Mouse (Mus musculus): ENCODE measurements around the gene Gm49340. TPM values are rescaled to one million over a fixed set of nuclear protein-coding genes. Genes with fewer than 3 reads are reported as not detected.
"Not testable (repeated sequence)": the region's sequence is repeated elsewhere in the genome, so short reads cannot be mapped to it uniquely, and the experiment has no call there.

Gm49340 gene
- not detected in 2 replicates for polyA plus RNA-seq (2012; ENCODE audit: insufficient read depth, low replicate concordance)

- Histone ChIP-seq H3K4me3 (replicated peaks) (no peak within 1 kb of the TSS), H3K4me1 (peaks cover 4% of the 10 kb centered on the region; the same call in 1 of the 2 replicates), H3K27me3 (replicated peaks) (no peaks in the 10 kb centered on the region), H3K36me3 (replicated peaks; ENCODE audit: low read length) (no peaks in the 10 kb centered on the region), H3K9me3 (peaks cover 6% of the 10 kb centered on the region; the same call in 1 of the 2 replicates)
- TF ChIP-seq FLI1 (IDR thresholded peaks at IDR 0.05; ENCODE audit: low read length) (no peak), GATA1 (IDR thresholded peaks at IDR 0.05; ENCODE audit: borderline replicate concordance, low read length) (no peak)
These were observed at the start of gene Gm49340, which contains the start of the genes Aspa and Spata22 for GRCm38 (mm10) chr11:73329442-73329841. TSS of gene Gm49340 (plus strand) at chr11:73329741. TSS of gene Aspa (minus strand) at chr11:73329596. TSS of gene Spata22 (plus strand) at chr11:73329741.

- peaks cover 48% of the 10 kb centered on the region for H3K4me1 ChIP-seq
- TF ChIP-seq FLI1 (IDR thresholded peaks at IDR 0.05; ENCODE audit: low read length): no peak
- no peak for TF ChIP-seq GATA1 (IDR thresholded peaks at IDR 0.05; ENCODE audit: borderline replicate concordance, low read length)
- peak overlapping the region; percentile 56 for H3K4me3 ChIP-seq (replicated peaks)
- H3K36me3 ChIP-seq (replicated peaks; ENCODE audit: low read length): no peaks in the 10 kb centered on the region
- H3K27me3 ChIP-seq (replicated peaks): peaks cover 58% of the 10 kb centered on the region
- H3K9me3 ChIP-seq: no peaks in the 10 kb centered on the region
These were observed 48.8 kb upstream of the Gm49340 start for GRCm38 (mm10) chr11:73280710-73281109.

- Histone ChIP-seq H3K27me3 (replicated peaks) (peaks cover 66% of the 10 kb centered on the region), H3K36me3 (replicated peaks; ENCODE audit: low read length) (no peaks in the 10 kb centered on the region), H3K9me3 (no peaks in the 10 kb centered on the region), H3K4me1 (peaks cover 48% of the 10 kb centered on the region), H3K4me3 (replicated peaks) (peak overlapping the region; percentile 90)
- TF ChIP-seq FLI1 (IDR thresholded peaks at IDR 0.05; ENCODE audit: low read length): no peak
- TF ChIP-seq GATA1 (IDR thresholded peaks at IDR 0.05; ENCODE audit: borderline replicate concordance, low read length): no peak
These were observed 48.0 kb upstream of the Gm49340 start for GRCm38 (mm10) chr11:73281528-73282027.

- peaks cover 40% of the 10 kb centered on the region for H3K4me1 ChIP-seq
- H3K36me3 ChIP-seq (replicated peaks; ENCODE audit: low read length): no peaks in the 10 kb centered on the region
- H3K9me3 ChIP-seq: no peaks in the 10 kb centered on the region
- TF ChIP-seq FLI1 (IDR thresholded peaks at IDR 0.05; ENCODE audit: low read length) (no peak), GATA1 (IDR thresholded peaks at IDR 0.05; ENCODE audit: borderline replicate concordance, low read length) (no peak)
- H3K4me3 ChIP-seq (replicated peaks): no peak overlapping the region
- H3K27me3 ChIP-seq (replicated peaks): peaks cover 62% of the 10 kb centered on the region
These were observed 46.2 kb upstream of the Gm49340 start for GRCm38 (mm10) chr11:73283369-73283768.

GRCm38 (mm10) chr11:73283926-73284325 lies 45.6 kb upstream of the Gm49340 start:
- Histone ChIP-seq H3K27me3 (replicated peaks) (peaks cover 61% of the 10 kb centered on the region), H3K4me1 (peaks cover 41% of the 10 kb centered on the region), H3K36me3 (replicated peaks; ENCODE audit: low read length) (no peaks in the 10 kb centered on the region), H3K9me3 (no peaks in the 10 kb centered on the region), H3K4me3 (replicated peaks) (no peak overlapping the region)
- no peak for TF ChIP-seq GATA1 (IDR thresholded peaks at IDR 0.05; ENCODE audit: borderline replicate concordance, low read length)
- TF ChIP-seq FLI1 (IDR thresholded peaks at IDR 0.05; ENCODE audit: low read length): no peak

- H3K9me3 ChIP-seq: no peaks in the 10 kb centered on the region
- no peak overlapping the region for H3K4me3 ChIP-seq (replicated peaks)
- H3K4me1 ChIP-seq: peaks cover 43% of the 10 kb centered on the region
- H3K36me3 ChIP-seq (replicated peaks; ENCODE audit: low read length): no peaks in the 10 kb centered on the region
- H3K27me3 ChIP-seq (replicated peaks): peaks cover 58% of the 10 kb centered on the region
- TF ChIP-seq FLI1 (IDR thresholded peaks at IDR 0.05; ENCODE audit: low read length): no peak
- TF ChIP-seq GATA1 (IDR thresholded peaks at IDR 0.05; ENCODE audit: borderline replicate concordance, low read length): no peak
These were observed 45.2 kb upstream of the Gm49340 start for GRCm38 (mm10) chr11:73284351-73284750.

- H3K4me3 ChIP-seq (replicated peaks): no peak overlapping the region
- H3K9me3 ChIP-seq: no peaks in the 10 kb centered on the region
- 0 out of 2 replicates have a peak, but pooled peaks cover 4% of the 10 kb centered on the region for H3K4me1 ChIP-seq
- TF ChIP-seq GATA1 (IDR thresholded peaks at IDR 0.05; ENCODE audit: borderline replicate concordance, low read length) (no peak), FLI1 (IDR thresholded peaks at IDR 0.05; ENCODE audit: low read length) (no peak)
- no peaks in the 10 kb centered on the region for H3K36me3 ChIP-seq (replicated peaks; ENCODE audit: low read length)
- H3K27me3 ChIP-seq (replicated peaks): peaks cover 26% of the 10 kb centered on the region
These were observed 39.9 kb upstream of the Gm49340 start for GRCm38 (mm10) chr11:73289621-73290020.

- Histone ChIP-seq H3K36me3 (replicated peaks; ENCODE audit: low read length) (no peaks in the 10 kb centered on the region), H3K4me3 (replicated peaks) (no peak overlapping the region), H3K27me3 (replicated peaks) (peaks cover 12% of the 10 kb centered on the region), H3K9me3 (no peaks in the 10 kb centered on the region), H3K4me1 (no peaks in the 10 kb centered on the region)
- TF ChIP-seq FLI1 (IDR thresholded peaks at IDR 0.05; ENCODE audit: low read length): no peak
- TF ChIP-seq GATA1 (IDR thresholded peaks at IDR 0.05; ENCODE audit: borderline replicate concordance, low read length): no peak
These were observed 26.4 kb upstream of the Gm49340 start for GRCm38 (mm10) chr11:73303123-73303522.

GRCm38 (mm10) chr11:73315961-73316360 lies 13.6 kb upstream of the Gm49340 start:
- Histone ChIP-seq H3K4me1 (no peaks in the 10 kb centered on the region), H3K9me3 (peaks cover 1% of the 10 kb centered on the region; the same call in 1 of the 2 replicates), H3K36me3 (replicated peaks; ENCODE audit: low read length) (no peaks in the 10 kb centered on the region), H3K27me3 (replicated peaks) (peaks cover 2% of the 10 kb centered on the region), H3K4me3 (replicated peaks) (no peak overlapping the region)
- TF ChIP-seq FLI1 (IDR thresholded peaks at IDR 0.05; ENCODE audit: low read length): no peak
- TF ChIP-seq GATA1 (IDR thresholded peaks at IDR 0.05; ENCODE audit: borderline replicate concordance, low read length): no peak

GRCm38 (mm10) chr11:73318581-73318980 lies 11.0 kb upstream of the Gm49340 start:
- not testable (repeated sequence) for H3K27me3 ChIP-seq (replicated peaks); H3K4me3 ChIP-seq (replicated peaks); H3K4me1 ChIP-seq; H3K36me3 ChIP-seq (replicated peaks; ENCODE audit: low read length); H3K9me3 ChIP-seq

- not testable (repeated sequence) for H3K27me3 ChIP-seq (replicated peaks); H3K4me3 ChIP-seq (replicated peaks); H3K4me1 ChIP-seq; H3K9me3 ChIP-seq; H3K36me3 ChIP-seq (replicated peaks; ENCODE audit: low read length)
These were observed 8.5 kb upstream of the Gm49340 start for GRCm38 (mm10) chr11:73321064-73321463.
